In the genomic region with DNA sequence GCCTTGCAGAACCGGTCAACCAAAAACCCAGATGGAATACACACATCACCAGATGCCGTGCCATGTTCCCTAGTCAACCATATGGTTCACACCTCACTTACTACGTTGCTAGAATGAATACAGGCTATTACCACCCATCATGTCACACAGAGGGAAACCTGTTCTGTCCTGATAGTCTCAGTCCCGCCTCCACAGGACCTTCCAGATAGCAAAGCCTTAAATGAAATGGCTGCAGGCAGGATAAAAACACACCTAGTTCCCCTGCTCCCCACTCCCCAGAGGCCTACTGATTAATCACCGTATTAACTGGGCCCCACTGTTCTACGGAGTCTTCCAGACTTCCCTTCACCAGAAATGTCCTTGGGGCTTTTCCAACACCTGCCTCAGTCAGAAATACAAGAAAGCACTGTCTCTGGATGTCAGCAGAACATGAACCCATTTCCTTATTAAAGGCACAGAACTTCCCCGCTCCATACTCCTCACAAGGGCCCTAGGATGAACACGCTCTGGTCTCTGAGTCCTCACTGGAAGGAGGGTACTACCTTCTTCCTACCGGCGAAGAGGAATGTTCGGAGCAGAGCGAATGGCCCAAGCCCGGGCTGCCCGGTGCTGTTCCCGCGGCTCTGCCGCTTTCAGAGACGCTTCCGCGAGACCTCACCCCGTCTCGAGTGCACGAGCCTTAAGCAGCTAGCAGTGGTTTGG, we compare ENCODE assay signal across 8 mouse cellular contexts. TPM values are rescaled to one million over a fixed set of nuclear protein-coding genes. Genes with fewer than 3 reads are reported as not detected.
DNase-seq lines count a peak whose midpoint lies in the region; ATAC-seq and TF ChIP-seq lines count a peak whose summit lies in the region.

No protein-coding gene starts in this region.

- TF ChIP-seq POLR2A in bone marrow macrophage, adult 2 months (IDR thresholded peaks at IDR 0.05; ENCODE audit: borderline replicate concordance, low read depth, low read length) = no peak

- ATAC-seq in kidney, embryonic 14.5 days (ENCODE audit: low FRiP score, low TSS enrichment) = no peak; the same call in 1 of the 2 replicates
- ATAC-seq in hindbrain, embryonic 15.5 days (ENCODE audit: low FRiP score, low read depth) = peak; percentile 54; the same call in 1 of the 2 replicates
- peak; percentile 73 for ATAC-seq in midbrain, embryonic 16.5 days
- ATAC-seq in granulocyte monocyte progenitor cell, adult 5-6 weeks (replicated peaks; ENCODE audit: poor library complexity, severe bottlenecking) = no peak

- H3K9ac ChIP-seq in kidney, embryonic 14.5 days (ENCODE audit: low read depth, low read length) = peak overlapping the region; percentile 84
- H3K9ac ChIP-seq in hindbrain, embryonic 15.5 days = peak overlapping the region; percentile 75
- H3K9ac ChIP-seq in midbrain, embryonic 16.5 days (ENCODE audit: low read depth, low read length) = peak overlapping the region; percentile 73

- peaks cover 8% of the 10 kb centered on the region for H3K4me1 ChIP-seq in kidney, embryonic 14.5 days (ENCODE audit: control insufficient read depth, insufficient read depth, low read length)
- H3K4me1 ChIP-seq in bone marrow macrophage, adult 2 months (ENCODE audit: control insufficient read depth, insufficient read depth, low read length) = peaks cover 4% of the 10 kb centered on the region; the same call in 1 of the 2 replicates
- H3K4me1 ChIP-seq in hindbrain, embryonic 15.5 days (replicated peaks) = peaks cover 16% of the 10 kb centered on the region
- peaks cover 15% of the 10 kb centered on the region for H3K4me1 ChIP-seq in midbrain, embryonic 16.5 days (ENCODE audit: control insufficient read depth, insufficient read depth, low read length)

- H3K4me2 ChIP-seq in kidney, embryonic 14.5 days (replicated peaks; ENCODE audit: low read depth, low read length) = peak overlapping the region; percentile 74
- H3K4me2 ChIP-seq in hindbrain, embryonic 15.5 days = peak overlapping the region; percentile 82
- peak overlapping the region; percentile 76 for H3K4me2 ChIP-seq in midbrain, embryonic 16.5 days (ENCODE audit: low read length)

- no peaks in the 10 kb centered on the region for H3K9me3 ChIP-seq in kidney, embryonic 14.5 days (ENCODE audit: control insufficient read depth, low read length)
- no peaks in the 10 kb centered on the region for H3K9me3 ChIP-seq in hindbrain, embryonic 15.5 days
- H3K9me3 ChIP-seq in midbrain, embryonic 16.5 days (replicated peaks; ENCODE audit: control insufficient read depth, low read length, poor library complexity, severe bottlenecking) = no peaks in the 10 kb centered on the region

- H3K36me3 ChIP-seq in kidney, embryonic 14.5 days (ENCODE audit: control insufficient read depth, insufficient read depth, low read length) = peaks cover 49% of the 10 kb centered on the region
- peaks cover 26% of the 10 kb centered on the region for H3K36me3 ChIP-seq in hindbrain, embryonic 15.5 days
- H3K36me3 ChIP-seq in midbrain, embryonic 16.5 days (ENCODE audit: control insufficient read depth, insufficient read depth, low read length) = peaks cover 27% of the 10 kb centered on the region

- peak overlapping the region; percentile 85; the same call in 1 of the 2 replicates for H3K27ac ChIP-seq in kidney, embryonic 14.5 days (ENCODE audit: low read depth, low read length)
- peak overlapping the region; percentile 90 for H3K27ac ChIP-seq in bone marrow macrophage, adult 2 months (ENCODE audit: insufficient read depth, low read depth, low read length)
- H3K27ac ChIP-seq in hindbrain, embryonic 15.5 days (replicated peaks) = peak overlapping the region; percentile 81
- no peak overlapping the region for H3K27ac ChIP-seq in midbrain, embryonic 16.5 days (ENCODE audit: low read length)

- H3K4me3 ChIP-seq in kidney, embryonic 14.5 days (ENCODE audit: low read length) = peak overlapping the region; percentile 68
- H3K4me3 ChIP-seq in bone marrow macrophage, adult 2 months (ENCODE audit: insufficient read depth, low read length) = peak overlapping the region; percentile 86
- H3K4me3 ChIP-seq in hindbrain, embryonic 15.5 days = peak overlapping the region; percentile 66
- H3K4me3 ChIP-seq in midbrain, embryonic 16.5 days (ENCODE audit: low read depth, low read length) = peak overlapping the region; percentile 64

- no peaks in the 10 kb centered on the region for H3K27me3 ChIP-seq in kidney, embryonic 14.5 days (ENCODE audit: control insufficient read depth, insufficient read depth, low read length)
- no peaks in the 10 kb centered on the region for H3K27me3 ChIP-seq in hindbrain, embryonic 15.5 days
- no peaks in the 10 kb centered on the region for H3K27me3 ChIP-seq in midbrain, embryonic 16.5 days (ENCODE audit: control insufficient read depth, insufficient read depth, low read depth, low read length)

- no peak for DNase-seq in kidney, adult 8-10 months
- no peak for DNase-seq in right cerebral cortex, adult 18-20 months
- DNase-seq in Muller cell, postnatal 12 days (ENCODE audit: inconsistent ontology term) = no peak

- WGBS in kidney, embryonic 14.5 days = 1% methylated on average over 23 of the region's 23 CpGs
- 2% methylated on average over 23 of the region's 23 CpGs for WGBS in hindbrain, embryonic 15.5 days
- WGBS in midbrain, embryonic 16.5 days = 3% methylated on average over 23 of the region's 23 CpGs

- no peak for TF ChIP-seq CTCF in bone marrow macrophage, adult 2 months (IDR thresholded peaks at IDR 0.05; ENCODE audit: low read depth, low read length)

RNA-seq across cellular contexts. Expression of gene Tmem258, which starts 0.5 kb away (rescaled TPM):
- 467 and 649 TPM in 2 replicates for polyA plus RNA-seq in kidney, embryonic 14.5 days (2014; fragmentation: Nextera tagmentation; extraction: Ambion mirVana)
- polyA plus RNA-seq in bone marrow macrophage, adult 2 months (2012; ENCODE audit: insufficient read depth, insufficient read length, missing spikeins) = 146 and 159 TPM in 2 replicates
- 330 and 360 TPM in 2 replicates for polyA plus RNA-seq in hindbrain, embryonic 15.5 days (2015; fragmentation: Nextera tagmentation; extraction: Ambion mirVana)
- 278 and 290 TPM in 2 replicates for polyA plus RNA-seq in midbrain, embryonic 16.5 days (2015; fragmentation: Nextera tagmentation; extraction: Ambion mirVana)
- 356 and 442 TPM in 2 replicates for total RNA-seq in granulocyte monocyte progenitor cell, adult 5-6 weeks (2014; fragmentation: Nextera tagmentation)
- total RNA-seq in granulocyte monocyte progenitor cell, adult 5-6 weeks (2017) = 191 and 246 TPM in 2 replicates

RNA-seq across cellular contexts. Expression of gene Fen1, which starts 0.7 kb away (rescaled TPM):
- polyA plus RNA-seq in kidney, embryonic 14.5 days (2014; fragmentation: Nextera tagmentation; extraction: Ambion mirVana) = 92.9 and 99.2 TPM in 2 replicates
- 31.1 and 31.2 TPM in 2 replicates for polyA plus RNA-seq in bone marrow macrophage, adult 2 months (2012; ENCODE audit: insufficient read depth, insufficient read length, missing spikeins)
- polyA plus RNA-seq in hindbrain, embryonic 15.5 days (2015; fragmentation: Nextera tagmentation; extraction: Ambion mirVana) = 28.0 and 28.2 TPM in 2 replicates
- polyA plus RNA-seq in midbrain, embryonic 16.5 days (2015; fragmentation: Nextera tagmentation; extraction: Ambion mirVana) = 19.5 and 21.9 TPM in 2 replicates
- total RNA-seq in granulocyte monocyte progenitor cell, adult 5-6 weeks (2014; fragmentation: Nextera tagmentation) = 82.9 and 89.7 TPM in 2 replicates
- 145 and 160 TPM in 2 replicates for total RNA-seq in granulocyte monocyte progenitor cell, adult 5-6 weeks (2017)

RNA-seq across cellular contexts. Expression of gene Fads1, which starts 20.6 kb away (rescaled TPM):
- 51.3 and 94.3 TPM in 2 replicates for polyA plus RNA-seq in kidney, embryonic 14.5 days (2014; fragmentation: Nextera tagmentation; extraction: Ambion mirVana)
- 99.3 and 119 TPM in 2 replicates for polyA plus RNA-seq in bone marrow macrophage, adult 2 months (2012; ENCODE audit: insufficient read depth, insufficient read length, missing spikeins)
- polyA plus RNA-seq in hindbrain, embryonic 15.5 days (2015; fragmentation: Nextera tagmentation; extraction: Ambion mirVana) = 155 and 160 TPM in 2 replicates
- 181 and 190 TPM in 2 replicates for polyA plus RNA-seq in midbrain, embryonic 16.5 days (2015; fragmentation: Nextera tagmentation; extraction: Ambion mirVana)
- 11.3 and 14.5 TPM in 2 replicates for total RNA-seq in granulocyte monocyte progenitor cell, adult 5-6 weeks (2014; fragmentation: Nextera tagmentation)
- 9.7 and 18.5 TPM in 2 replicates for total RNA-seq in granulocyte monocyte progenitor cell, adult 5-6 weeks (2017)

RNA-seq across cellular contexts. Expression of gene Myrf, which starts 37.3 kb away (rescaled TPM):
- polyA plus RNA-seq in kidney, embryonic 14.5 days (2014; fragmentation: Nextera tagmentation; extraction: Ambion mirVana) = 3.9 and 6.4 TPM in 2 replicates
- 0.12 TPM in 1 of 2 replicates, not detected in the other for polyA plus RNA-seq in bone marrow macrophage, adult 2 months (2012; ENCODE audit: insufficient read depth, insufficient read length, missing spikeins)
- 0.76 and 0.92 TPM in 2 replicates for polyA plus RNA-seq in hindbrain, embryonic 15.5 days (2015; fragmentation: Nextera tagmentation; extraction: Ambion mirVana)
- polyA plus RNA-seq in midbrain, embryonic 16.5 days (2015; fragmentation: Nextera tagmentation; extraction: Ambion mirVana) = 0.57 and 0.82 TPM in 2 replicates
- total RNA-seq in granulocyte monocyte progenitor cell, adult 5-6 weeks (2014; fragmentation: Nextera tagmentation) = not detected in 2 replicates
- not detected in 2 replicates for total RNA-seq in granulocyte monocyte progenitor cell, adult 5-6 weeks (2017)

Comparison
In these comparisons a context has a peak if more than half of its experiments do, and no peak if none do; other contexts are left out.
1. ATAC-seq: peak in hindbrain, embryonic 15.5 days (single experiment) and midbrain, embryonic 16.5 days (single experiment); none in kidney, embryonic 14.5 days (single experiment) and granulocyte monocyte progenitor cell, adult 5-6 weeks (single experiment).
2. Peak in every context shown above with its lines, with median percentiles within 50 percentile points of each other: H3K4me2 ChIP-seq, H3K4me3 ChIP-seq and H3K9ac ChIP-seq.